Mouse (Mus musculus): ENCODE measurements at regions not wholly inside any gene's neighbourhood (a gene's known extent, or its start where the extent isn't known, plus 50 kb on each side); places are given as distances from the start of the nearest gene placed in this dataset.

- TF ChIP-seq EP300 (IDR thresholded peaks at IDR 0.05; ENCODE audit: low read depth) (no peak), CTCF (IDR thresholded peaks at IDR 0.05; ENCODE audit: low read depth) (no peak)
Measured at GRCm38 (mm10) chr10:97114501-97114900, 364.9 kb upstream of the Dcn start.

Data from liver, embryonic 14.5 days (tissue).